21 mouse cellular contexts compared by ENCODE assay signal in genomic region chr17:66532285-66532684, GRCm38 (mm10). TPM values are rescaled to one million over a fixed set of nuclear protein-coding genes. Genes with fewer than 3 reads are reported as not detected.
DNase-seq lines count a peak whose midpoint lies in the region; ATAC-seq lines count a peak whose summit lies in the region.
"Had no signal": no experiment of that assay in that cellular context is flagged by ENCODE, and none has a peak within 500 bp of the region (broad histone marks: within the 10 kb centered on the region; RNA-seq: fewer than 3 reads in every experiment).

No protein-coding gene starts in this region.

- no peaks in the 10 kb centered on the region for H3K4me1 ChIP-seq in heart, embryonic 10.5 days
- H3K4me1 ChIP-seq in midbrain, embryonic 14.5 days (ENCODE audit: control insufficient read depth, insufficient read depth, low read length): no peaks in the 10 kb centered on the region

- H3K4me2 ChIP-seq in midbrain, embryonic 14.5 days (ENCODE audit: low read length): no peak overlapping the region

- H3K4me3 ChIP-seq in heart, embryonic 10.5 days: no peak overlapping the region
- no peak overlapping the region for H3K4me3 ChIP-seq in midbrain, embryonic 14.5 days (replicated peaks; ENCODE audit: low read depth, low read length)

- H3K27ac ChIP-seq in heart, embryonic 10.5 days: no peak overlapping the region
- no peak overlapping the region for H3K27ac ChIP-seq in midbrain, embryonic 14.5 days (replicated peaks; ENCODE audit: low read depth, low read length)

- H3K9ac ChIP-seq in midbrain, embryonic 14.5 days (replicated peaks; ENCODE audit: low read length): no peak overlapping the region

- WGBS in heart, embryonic 10.5 days: 88% methylated on average over 1 of the region's 1 CpGs
- 84% methylated on average over 1 of the region's 1 CpGs for WGBS in midbrain, embryonic 14.5 days

- no peak for DNase-seq in heart, embryonic 10.5 days (ENCODE audit: low spot score)
- no peak for DNase-seq in gastrocnemius, postnatal 36 days
- DNase-seq in midbrain, embryonic 14.5 days: no peak
- DNase-seq: adrenal gland, adult 2 months; adrenal gland, adult 8-10 months; adrenal gland, postnatal 10 days; adrenal gland, postnatal 14 days; adrenal gland, postnatal 25 days; adrenal gland, postnatal 36 days; B cell, adult 2 months; cerebellum, adult 11 months; cerebellum, adult 11-12 months; cerebellum, adult 18-20 months had no signal

- H3K27me3 ChIP-seq in heart, embryonic 10.5 days (ENCODE audit: insufficient read depth, poor library complexity, severe bottlenecking): no peaks in the 10 kb centered on the region
- no peaks in the 10 kb centered on the region for H3K27me3 ChIP-seq in midbrain, embryonic 14.5 days (ENCODE audit: control insufficient read depth, insufficient read depth, low read length)
- H3K27me3 ChIP-seq: CH12.LX had no signal

- H3K9me3 ChIP-seq in heart, embryonic 10.5 days: peaks cover 4% of the 10 kb centered on the region; the same call in 1 of the 2 replicates
- H3K9me3 ChIP-seq in midbrain, embryonic 14.5 days (ENCODE audit: control insufficient read depth, low read length): 0 out of 2 replicates have a peak, but pooled peaks cover 6% of the 10 kb centered on the region

- no peaks in the 10 kb centered on the region for H3K36me3 ChIP-seq in heart, embryonic 10.5 days
- H3K36me3 ChIP-seq in midbrain, embryonic 14.5 days (ENCODE audit: control insufficient read depth, insufficient read depth, low read length): no peaks in the 10 kb centered on the region
- H3K36me3 ChIP-seq: G1E had no signal

- intact Hi-C loops in gastrocnemius, postnatal 36 days (cut with DNase I): no loop called here

- peak; percentile 78 for ATAC-seq in common myeloid progenitor, adult 5-6 weeks (replicated peaks; ENCODE audit: low read depth, poor library complexity, severe bottlenecking)
- peak; percentile 37; the same call in 1 of the 2 replicates for ATAC-seq in granulocyte monocyte progenitor cell, adult 5-6 weeks (replicated peaks; ENCODE audit: poor library complexity, severe bottlenecking)
- ATAC-seq in megakaryocyte progenitor cell, adult 5-6 weeks (replicated peaks; ENCODE audit: poor library complexity): peak; percentile 55; the same call in 1 of the 2 replicates
- ATAC-seq in midbrain, embryonic 14.5 days (ENCODE audit: low FRiP score, low TSS enrichment): no peak
- ATAC-seq: activated CD4-positive, CD25-positive, alpha-beta regulatory T cell, adult 4 months; CD4-positive, CD25-positive, alpha-beta regulatory T cell, adult 4 months; Patski had no signal

RNA-seq across cellular contexts. Expression of gene Rab12, which starts 12.8 kb away (rescaled TPM):
- 24.4 and 26.0 TPM in 2 replicates for total RNA-seq in common myeloid progenitor, adult 5-6 weeks (2017)
- 17.8 and 19.6 TPM in 2 replicates for total RNA-seq in granulocyte monocyte progenitor cell, adult 5-6 weeks (2014; fragmentation: Nextera tagmentation)
- total RNA-seq in granulocyte monocyte progenitor cell, adult 5-6 weeks (2017): 19.5 and 27.4 TPM in 2 replicates
- total RNA-seq in megakaryocyte progenitor cell, adult 5-6 weeks (2015): 18.9 and 26.1 TPM in 2 replicates
- 26.6 and 36.4 TPM in 2 replicates for total RNA-seq in megakaryocyte progenitor cell, adult 5-6 weeks (2017)
- 41.4 and 46.3 TPM in 2 replicates for polyA plus RNA-seq in heart, embryonic 10.5 days (2016; fragmentation: Nextera tagmentation; extraction: Ambion mirVana)
- 100 to 1,000 TPM; 149 to 179 TPM for total RNA-seq in gastrocnemius, postnatal 36 days (2021)
- 83.8 and 91.0 TPM in 2 replicates for polyA plus RNA-seq in midbrain, embryonic 14.5 days (2014; fragmentation: Nextera tagmentation; extraction: Ambion mirVana)
